Mouse (Mus musculus): ENCODE data around the gene Sorcs3.

Sorcs3 gene

DNA sequence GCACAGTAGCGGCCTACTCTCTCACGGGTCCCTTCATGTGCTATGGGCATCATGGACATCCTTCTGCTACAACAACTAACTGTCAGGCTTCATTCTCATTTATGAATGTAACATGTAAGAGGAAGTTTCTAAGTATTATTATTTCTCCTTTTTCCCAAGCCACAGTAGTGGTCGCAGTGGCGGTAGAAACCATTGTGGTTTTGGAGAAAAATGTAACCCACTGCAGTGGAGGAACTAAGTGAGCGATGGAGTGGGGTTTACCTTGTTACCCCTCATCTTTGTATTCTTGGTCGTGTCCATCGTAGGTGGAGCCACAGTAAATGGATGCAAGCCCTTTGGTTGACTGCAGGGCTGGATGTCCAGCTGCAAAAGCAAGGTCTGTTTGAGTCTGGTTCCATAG lies 318.0 kb downstream of the Sorcs3 start:
- no peak for DNase-seq (ENCODE audit: low read depth, low spot score)

DNA sequence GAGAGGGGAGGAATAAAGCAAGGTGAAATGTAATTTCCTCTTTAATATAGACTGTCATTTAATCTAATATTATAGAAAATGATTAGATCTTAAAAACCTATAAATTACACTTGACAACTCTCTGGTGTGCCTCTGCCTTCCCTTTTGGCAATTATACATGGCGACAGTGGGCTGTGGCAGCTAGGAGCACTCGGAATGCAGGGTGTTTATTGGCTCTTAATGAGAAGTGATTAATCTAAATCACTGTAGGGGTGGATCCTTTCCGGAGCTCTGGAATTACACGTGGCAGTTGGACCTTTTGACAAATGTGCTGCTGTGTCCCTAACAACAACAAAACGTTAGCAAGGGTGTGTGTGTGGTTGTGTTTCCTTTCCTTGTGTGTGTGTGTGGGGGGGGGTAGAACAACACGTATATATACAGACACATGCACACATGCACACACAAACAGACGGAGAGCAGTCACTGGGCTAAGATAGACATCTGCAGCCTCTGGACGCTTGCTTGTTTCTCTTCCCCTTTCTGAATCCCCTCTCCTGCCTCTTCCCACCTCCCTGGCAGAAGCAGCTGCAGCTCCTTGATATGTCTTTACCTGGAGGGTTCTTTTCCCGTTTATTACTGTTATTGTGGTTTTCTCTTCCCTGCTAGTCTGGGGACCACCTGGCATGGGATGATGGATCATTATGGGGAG lies 318.8 kb downstream of the Sorcs3 start:
- no peak for DNase-seq (ENCODE audit: low read depth, low spot score)

DNA sequence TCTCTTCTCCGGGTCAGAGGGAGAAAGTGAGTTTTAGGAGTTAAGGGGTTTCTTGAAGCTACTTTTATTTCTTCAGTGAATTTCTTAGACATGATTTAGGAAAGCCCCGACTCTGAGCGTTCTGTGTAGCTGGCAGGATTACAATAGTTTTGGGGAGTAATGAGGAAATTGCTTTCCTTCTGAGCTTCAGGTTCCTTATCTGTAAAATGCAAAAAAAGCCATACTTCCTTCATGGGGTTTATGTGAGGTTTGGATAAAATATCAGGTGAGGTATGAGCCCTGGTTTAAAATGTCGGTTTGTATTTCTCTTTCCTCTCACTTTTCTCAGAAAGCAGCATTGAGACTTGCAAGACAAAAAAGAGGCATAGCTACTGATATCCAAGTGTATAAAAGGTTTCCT lies 327.8 kb downstream of the Sorcs3 start:
- no peak for DNase-seq (ENCODE audit: low read depth, low spot score)

- DNase-seq (ENCODE audit: low read depth, low spot score) = no peak
These were observed 338.5 kb downstream of the Sorcs3 start for GRCm38 (mm10) chr19:48544294-48544693.

GRCm38 (mm10) chr19:48545421-48546132 lies 339.8 kb downstream of the Sorcs3 start:
- DNase-seq (ENCODE audit: low read depth, low spot score) = no peak

GRCm38 (mm10) chr19:48546133-48546448 lies 340.3 kb downstream of the Sorcs3 start:
- no peak for DNase-seq (ENCODE audit: low read depth, low spot score)

GRCm38 (mm10) chr19:48548143-48548881 lies 342.5 kb downstream of the Sorcs3 start:
- DNase-seq (ENCODE audit: low read depth, low spot score) = no peak

- no peak for DNase-seq (ENCODE audit: low read depth, low spot score)
These were observed 353.6 kb downstream of the Sorcs3 start for GRCm38 (mm10) chr19:48559432-48559831.

DNA sequence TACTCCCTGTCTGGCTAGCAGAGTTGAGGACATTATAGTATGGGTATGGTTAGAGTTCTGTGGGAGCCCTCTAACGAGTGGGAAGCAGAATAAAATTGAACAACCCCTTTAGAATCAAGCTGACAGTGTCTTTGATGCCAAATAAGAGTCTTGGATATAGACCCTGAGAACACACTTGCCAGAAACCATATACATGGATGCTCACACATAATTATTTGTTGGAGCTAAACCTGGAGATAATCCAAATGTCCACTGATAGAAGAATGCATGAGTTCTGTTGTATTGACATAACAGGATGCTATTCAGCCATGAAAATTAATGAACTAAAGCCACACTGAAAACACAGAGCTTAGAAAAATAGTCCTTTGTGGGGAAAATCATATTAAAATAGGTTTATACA lies 369.9 kb downstream of the Sorcs3 start:
- DNase-seq (ENCODE audit: low read depth, low spot score) = no peak

GRCm38 (mm10) chr19:48577169-48577568 lies 371.3 kb downstream of the Sorcs3 start:
- no peak for DNase-seq (ENCODE audit: low read depth, low spot score)

GRCm38 (mm10) chr19:48584938-48585560 lies 379.2 kb downstream of the Sorcs3 start:
- DNase-seq (ENCODE audit: low read depth, low spot score) = no peak

DNA sequence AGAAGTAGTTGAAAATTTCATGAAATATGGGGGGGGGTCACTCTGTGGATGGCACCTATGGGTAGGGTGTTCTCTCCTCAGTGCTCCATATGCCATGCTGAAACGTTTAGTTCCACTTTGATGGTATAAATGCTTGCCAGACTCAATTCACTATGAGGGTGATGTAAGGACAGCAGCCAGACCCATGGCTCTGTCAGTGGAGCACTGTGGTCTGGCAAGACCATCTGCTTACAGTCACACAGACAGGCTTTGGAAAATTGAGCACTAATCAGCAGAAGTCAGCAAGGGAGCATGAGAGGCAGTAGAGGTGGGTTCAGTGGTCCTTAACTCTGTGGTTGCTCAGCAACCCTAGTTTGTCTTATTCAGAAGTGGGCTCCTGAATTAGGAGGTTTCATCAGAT lies 411.1 kb downstream of the Sorcs3 start:
- no peak for DNase-seq (ENCODE audit: low read depth, low spot score)

GRCm38 (mm10) chr19:48630671-48631327 lies 425.0 kb downstream of the Sorcs3 start:
- no peak for DNase-seq (ENCODE audit: low read depth, low spot score)

DNA sequence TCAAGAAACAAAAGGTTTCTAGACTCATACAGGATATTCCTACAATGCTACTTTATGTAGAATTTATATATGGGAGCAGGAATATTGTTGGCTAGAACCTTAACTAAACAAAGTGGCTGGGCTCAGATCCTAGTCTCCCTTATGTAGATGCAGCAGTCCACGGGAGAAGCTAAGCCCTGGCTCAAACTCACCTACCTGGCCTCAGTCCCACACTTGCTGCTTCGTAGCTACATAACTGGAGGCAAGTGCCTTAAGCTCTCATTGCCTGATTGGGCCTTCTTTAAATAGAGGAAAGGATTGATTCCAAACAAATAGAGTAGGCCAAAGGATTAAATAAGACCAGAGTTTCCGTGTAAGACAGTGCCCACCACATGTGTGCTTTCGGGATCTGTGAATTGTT lies 436.7 kb downstream of the Sorcs3 start:
- no peak for DNase-seq (ENCODE audit: low read depth, low spot score)

DNA sequence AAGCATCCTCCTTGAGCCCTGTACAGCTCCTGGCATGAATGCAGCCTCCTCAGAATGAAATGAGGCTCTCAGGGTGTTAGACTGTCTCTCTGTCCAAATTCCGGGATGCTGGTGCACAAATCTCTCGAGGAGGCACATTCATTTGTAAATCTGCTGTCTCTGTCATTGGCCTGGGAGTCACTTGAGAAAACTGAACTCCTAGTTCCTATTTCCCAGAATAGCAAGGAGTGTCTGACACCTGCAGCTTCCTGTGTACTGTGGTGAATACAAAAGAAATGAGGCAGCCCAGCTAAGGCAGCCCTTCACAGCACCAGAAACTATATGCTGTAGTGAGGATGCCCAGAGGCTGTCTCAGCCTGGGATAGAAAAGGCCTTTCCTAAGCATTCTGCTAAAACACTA lies 444.1 kb downstream of the Sorcs3 start:
- DNase-seq (ENCODE audit: low read depth, low spot score) = no peak

DNA sequence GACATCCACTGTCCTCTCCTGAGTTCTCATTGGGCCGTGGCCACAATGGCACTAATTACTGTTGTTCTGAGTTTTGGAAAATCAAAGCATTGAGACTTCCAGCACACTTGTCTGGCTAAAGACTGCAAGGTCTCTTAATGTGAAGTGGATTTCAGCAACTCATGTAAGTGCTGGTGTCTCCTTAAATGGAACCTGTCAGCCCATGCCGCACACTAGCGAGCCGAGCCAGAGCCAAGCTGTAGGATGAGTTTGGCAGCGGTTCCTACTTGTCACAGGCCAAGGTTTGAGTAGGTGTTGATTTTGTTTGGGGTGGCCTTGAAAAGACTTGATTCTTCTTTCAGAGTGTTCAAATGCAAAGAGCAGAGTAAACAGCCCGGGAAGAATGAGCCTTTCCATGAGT lies 445.8 kb downstream of the Sorcs3 start:
- DNase-seq (ENCODE audit: low read depth, low spot score) = no peak

- no peak for DNase-seq (ENCODE audit: low read depth, low spot score)
These were observed 454.4 kb downstream of the Sorcs3 start for GRCm38 (mm10) chr19:48660201-48660600.

GRCm38 (mm10) chr19:48679896-48680295 lies 474.1 kb downstream of the Sorcs3 start:
- DNase-seq (ENCODE audit: low read depth, low spot score) = no peak

DNA sequence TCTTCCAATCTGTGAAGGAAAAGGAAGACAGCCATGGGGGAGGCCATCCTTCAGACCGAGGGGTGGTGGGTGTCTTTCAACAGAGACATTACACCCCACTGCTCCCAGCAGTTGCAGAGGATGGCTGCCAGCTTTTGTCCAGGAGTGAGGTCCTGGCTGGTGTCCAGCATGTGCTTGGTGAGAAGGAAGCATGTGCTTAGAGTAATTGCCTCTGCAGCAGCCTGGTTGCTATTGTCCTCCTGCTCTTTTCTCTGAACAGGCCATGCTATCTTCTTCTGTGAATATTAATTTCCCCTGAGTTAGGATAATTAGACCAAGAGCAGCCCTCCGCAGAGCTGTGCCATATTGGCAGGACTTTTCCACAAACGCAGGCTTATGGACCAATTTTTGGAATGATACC lies 476.7 kb downstream of the Sorcs3 start:
- no peak for DNase-seq (ENCODE audit: low read depth, low spot score)

GRCm38 (mm10) chr19:48686369-48686768 lies 480.5 kb downstream of the Sorcs3 start:
- no peak for DNase-seq (ENCODE audit: low read depth, low spot score)

- no peak for DNase-seq (ENCODE audit: low read depth, low spot score)
These were observed 494.4 kb downstream of the Sorcs3 start for GRCm38 (mm10) chr19:48700111-48700658.

DNA sequence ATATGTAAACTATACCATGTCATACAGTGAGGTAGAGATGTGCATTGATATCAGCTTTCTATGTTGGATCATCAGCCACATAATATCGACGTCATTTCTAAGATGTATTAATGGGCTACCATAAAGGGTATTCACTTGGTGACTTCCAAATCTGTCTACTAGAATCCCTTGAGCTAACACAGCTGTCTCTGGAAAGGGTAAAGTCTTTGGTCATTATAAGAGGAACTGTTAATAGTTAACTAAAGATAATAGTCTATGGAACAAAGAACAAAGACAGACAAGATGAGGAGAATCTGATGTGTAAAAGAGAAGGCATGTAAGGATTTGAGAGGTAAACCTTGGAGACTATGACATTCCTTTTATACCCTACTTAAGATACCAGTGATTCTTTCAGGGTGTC lies 497.9 kb downstream of the Sorcs3 start:
- no peak for DNase-seq (ENCODE audit: low read depth, low spot score)

All from CD4-positive helper T cell, adult 2 months (primary cell).